Mouse (Mus musculus) urinary bladder, postnatal 10 days (tissue): ENCODE measurements at regions not wholly inside any gene's neighbourhood (a gene's known extent, or its start where the extent isn't known, plus 50 kb on each side); places are given as distances from the start of the nearest gene placed in this dataset.

Experiments used
- DNase-seq: peaks from one replicate; pipeline ENCODE4 v3.0.0; 2022; ENCODE audit warnings: low spot score

DNA sequence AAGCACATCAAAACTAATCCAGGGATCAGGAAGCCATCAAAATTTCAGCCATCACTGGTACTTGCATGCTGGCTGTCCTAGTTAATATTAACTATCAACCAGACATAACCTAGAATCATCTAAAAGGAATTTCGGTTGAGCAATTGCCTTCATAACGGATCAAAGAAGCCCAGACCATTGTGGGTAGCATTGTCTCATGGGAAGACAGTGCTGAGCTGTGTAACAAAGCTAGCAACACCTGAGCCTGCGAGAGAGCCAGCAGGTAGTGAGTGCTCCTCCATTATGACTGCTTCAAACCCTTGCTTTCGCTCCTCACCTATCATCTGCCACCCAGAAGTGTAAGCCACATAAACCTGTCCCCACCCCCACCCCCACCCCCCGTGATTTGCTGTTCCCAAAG lies 169.6 kb upstream of the Fat1 start:
- no peak for DNase-seq

DNA sequence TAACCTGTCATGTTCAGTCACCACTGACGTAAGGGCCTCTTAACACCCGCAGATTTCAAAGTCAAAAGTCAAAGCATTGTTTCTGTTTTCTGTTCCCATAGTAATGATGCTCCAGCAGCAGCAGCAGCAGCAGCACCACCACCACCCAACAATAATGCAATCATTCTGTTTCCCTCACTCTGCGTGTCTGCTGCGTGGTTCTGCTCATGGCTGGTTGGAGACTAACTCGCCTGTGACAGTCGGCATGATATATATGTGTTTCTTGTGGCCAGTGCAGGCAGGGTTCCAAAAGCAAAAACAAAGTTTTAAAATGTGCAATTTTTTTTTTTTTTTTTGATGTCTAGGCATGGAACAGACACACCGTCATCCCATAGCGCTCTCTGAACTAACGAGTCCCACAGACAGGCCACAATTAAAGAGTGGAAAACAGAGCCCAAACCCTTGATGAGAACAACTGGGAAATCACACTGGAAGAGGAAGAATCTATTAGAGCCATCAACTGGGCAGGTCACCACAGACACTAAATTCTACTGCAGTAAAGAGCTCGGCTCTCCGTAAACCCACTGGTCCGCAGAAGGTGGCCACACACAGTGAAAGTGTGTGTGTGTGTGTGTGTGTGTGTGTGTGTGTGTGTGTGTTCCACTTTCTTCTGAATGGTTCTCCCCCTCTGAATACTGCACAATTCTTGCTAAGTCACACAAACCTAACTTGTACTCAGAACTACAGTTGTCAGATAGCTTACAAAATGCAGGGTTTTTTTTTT lies 169.0 kb upstream of the Fat1 start:
- no peak for DNase-seq

DNA sequence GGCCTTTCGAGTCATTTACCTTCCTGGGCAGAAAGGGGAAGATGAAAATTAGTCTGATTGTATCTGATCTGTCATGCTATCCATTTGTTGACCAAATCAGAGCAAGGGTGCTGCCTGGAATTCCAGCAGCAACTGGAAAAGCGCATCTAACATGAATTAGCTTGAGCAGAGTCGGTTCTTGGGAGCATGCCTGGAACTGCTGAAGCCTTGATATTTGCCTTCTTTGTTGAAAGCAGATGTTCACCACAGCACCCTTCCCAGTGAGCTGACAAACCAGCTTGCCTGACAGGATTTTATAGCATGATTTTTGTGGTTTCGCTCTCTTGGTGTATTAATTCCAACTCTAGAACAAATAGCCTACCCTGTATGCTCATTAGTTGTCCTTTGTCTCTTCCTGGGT lies 168.0 kb upstream of the Fat1 start:
- no peak for DNase-seq

DNA sequence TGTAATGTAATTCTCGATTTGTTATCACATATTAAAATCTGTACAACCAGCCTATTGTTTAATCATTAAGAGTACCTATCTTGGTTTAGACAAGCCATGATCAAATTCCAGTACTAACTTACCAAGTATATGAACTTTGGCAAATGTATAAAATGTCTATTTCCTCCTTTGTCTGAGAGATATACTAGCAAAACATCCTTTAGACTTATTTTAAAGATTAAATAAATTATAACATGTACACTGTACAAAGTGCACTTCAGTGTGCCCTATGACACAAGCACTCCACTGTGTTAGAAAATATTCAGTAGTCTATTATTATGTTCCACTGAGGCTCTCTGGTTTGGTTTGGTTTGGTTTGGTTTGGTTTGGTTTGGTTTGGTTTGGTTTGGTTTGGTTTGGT lies 156.0 kb upstream of the Fat1 start:
- no peak for DNase-seq

DNA sequence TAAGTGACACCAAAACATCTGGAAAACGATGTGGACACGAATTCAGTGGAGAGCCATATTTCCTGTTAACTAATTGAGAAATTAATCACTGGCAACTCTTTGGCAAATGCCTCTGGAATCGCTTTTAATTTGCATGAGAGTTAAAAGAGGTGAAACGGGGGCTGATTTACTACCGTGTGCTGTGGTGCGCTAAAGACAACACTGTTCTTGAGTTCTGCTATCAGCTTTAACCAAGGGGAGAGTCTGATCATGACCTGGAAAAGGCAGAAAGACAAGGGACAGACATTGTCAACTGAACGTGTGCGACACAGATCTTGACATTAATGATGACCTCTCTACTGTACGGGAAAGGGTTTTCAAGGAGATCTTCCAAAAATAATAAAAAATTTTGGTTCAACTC lies 152.8 kb upstream of the Fat1 start:
- DNase-seq = no peak

DNA sequence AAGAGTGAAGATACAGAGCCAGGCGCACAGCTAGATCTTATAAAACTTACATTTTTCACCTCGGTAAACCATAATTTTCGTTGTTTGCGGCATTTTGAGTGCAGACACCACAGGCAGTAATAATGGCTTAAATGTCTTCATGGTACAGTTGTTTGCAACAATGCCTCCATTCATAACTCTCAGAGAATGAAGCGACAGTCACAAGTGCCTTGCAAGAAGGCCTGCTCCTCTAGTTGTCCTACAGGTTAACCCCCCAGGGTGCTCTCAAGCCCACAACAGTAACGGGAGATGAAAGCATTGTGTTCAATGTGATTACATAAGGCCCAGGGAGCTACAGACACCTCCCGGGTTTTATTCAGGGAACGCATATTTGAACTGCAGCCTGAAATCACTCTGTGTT lies 150.1 kb upstream of the Fat1 start:
- no peak for DNase-seq

DNA sequence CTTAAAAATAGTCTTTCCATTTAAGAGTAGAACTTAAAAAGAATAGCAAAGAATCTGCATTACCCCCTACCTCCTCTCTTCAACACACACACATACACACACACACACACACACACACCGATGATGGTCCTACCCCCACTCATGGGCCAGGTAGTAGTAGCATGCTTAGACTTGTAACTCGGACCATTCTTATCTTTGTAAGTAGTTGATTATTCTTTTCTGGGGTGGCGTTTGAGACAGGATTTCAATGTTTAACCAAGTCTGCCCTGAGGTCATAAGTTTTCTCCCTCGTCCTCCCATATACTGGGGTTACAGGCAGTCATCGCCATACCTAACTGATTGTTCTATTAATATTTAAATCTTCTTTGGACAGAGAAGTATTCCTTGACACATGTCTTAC lies 148.5 kb upstream of the Fat1 start:
- no peak for DNase-seq

DNA sequence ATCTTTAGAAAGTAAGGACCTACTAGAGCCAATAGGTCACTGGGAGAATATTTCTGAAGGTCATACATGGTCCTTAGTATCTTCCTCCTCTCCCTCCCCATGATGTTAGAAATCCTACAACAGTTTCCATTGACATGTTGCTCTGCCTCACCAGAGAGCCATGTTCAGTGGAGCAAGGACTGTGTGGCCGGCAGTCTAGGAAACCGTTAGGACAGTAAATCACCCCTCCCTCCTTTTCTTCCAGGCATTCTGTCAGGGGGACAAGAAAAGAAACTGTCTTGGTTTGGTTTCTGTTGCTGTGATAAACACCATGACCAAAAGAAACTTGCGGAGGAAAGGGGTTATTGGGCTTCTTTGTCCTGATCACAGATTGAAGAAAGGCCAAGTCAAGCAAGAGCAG lies 147.0 kb upstream of the Fat1 start:
- DNase-seq = no peak

DNA sequence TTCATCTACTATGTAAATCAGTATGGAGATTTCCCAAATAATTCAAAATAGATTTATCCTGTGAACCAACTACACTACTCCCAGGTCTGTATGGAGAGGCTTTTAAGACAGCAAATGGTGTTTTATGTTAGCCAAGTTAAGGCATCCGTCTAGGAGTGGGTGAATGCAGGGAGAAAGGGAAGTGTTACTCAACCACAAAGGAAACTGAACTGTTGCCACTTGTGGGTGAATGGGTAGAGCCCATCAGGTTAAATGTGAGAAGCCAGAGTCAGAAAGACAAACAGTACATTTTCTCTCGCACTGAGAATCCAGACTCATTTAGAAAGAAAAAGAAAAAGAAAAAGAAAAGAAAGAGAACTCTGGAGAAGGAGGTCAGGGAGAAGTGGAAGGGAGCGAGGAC lies 135.7 kb upstream of the Fat1 start:
- no peak for DNase-seq

DNA sequence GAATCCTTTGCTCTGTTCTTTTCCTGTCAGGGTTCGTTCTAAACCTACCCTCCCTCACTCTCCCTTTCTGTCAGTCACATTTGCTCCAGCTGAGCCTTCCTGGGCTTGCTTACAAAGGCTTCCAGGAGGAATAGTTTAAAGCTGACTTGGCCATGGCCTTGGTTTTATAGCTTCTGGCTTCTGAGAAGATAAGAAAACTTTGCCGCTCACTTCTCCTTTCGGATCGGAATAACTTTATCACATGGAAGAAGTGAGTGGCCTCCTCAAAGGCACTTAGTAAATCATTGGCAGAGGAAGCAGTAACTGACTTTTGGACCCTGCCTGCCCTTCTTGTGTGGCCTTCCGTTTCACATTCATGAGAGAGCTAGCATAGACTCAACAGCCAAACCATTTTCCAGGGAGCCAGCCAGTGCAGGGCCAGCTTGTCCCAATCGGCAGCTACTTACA lies 134.4 kb upstream of the Fat1 start:
- no peak for DNase-seq

DNA sequence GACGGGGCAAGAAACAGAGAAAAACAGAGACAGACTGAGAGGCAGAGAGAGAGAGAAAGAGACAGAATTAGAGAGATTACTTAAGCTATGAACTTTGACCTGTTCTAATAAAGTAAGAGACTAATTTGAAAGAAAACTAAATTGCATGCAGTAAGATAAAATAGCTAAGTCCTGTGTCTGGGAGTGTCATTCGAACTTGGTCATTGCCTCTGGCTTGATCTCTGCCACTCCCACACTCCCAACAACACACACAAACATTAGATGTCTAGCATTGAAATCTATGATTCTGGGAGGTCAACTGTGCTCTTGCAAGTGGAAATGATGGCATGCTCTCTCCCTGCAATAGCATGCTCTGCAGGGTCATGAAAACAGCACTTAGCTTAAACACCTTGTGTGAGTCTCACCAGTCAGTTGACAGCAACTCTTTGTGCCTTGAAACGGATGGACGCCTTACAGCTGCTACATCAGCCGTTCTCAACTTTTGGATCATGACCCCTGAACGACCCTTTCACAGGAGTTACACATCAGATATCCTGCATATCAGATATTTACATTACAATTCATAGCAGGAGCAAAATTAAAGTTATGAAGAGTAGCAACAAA lies 133.5 kb upstream of the Fat1 start:
- no peak for DNase-seq

DNA sequence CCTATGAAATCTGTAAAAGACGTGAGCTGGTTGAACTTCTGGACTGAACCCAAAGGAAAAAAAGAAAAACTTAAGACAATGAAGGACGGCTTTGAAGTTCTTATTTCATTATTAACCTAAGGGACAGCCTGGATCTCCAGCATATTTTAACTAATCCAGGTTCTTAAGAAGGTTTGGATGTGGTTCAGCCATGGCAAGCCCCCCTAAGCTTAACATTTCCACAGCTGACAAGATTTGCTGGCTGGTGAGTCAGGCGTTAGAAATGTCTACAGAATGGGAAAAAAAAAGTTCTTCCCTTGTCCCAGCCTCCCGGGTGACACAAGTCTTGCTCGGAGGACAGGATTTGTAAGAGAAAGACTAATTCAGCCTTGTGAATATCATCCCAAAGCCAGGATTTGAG lies 132.9 kb upstream of the Fat1 start:
- DNase-seq = no peak

DNA sequence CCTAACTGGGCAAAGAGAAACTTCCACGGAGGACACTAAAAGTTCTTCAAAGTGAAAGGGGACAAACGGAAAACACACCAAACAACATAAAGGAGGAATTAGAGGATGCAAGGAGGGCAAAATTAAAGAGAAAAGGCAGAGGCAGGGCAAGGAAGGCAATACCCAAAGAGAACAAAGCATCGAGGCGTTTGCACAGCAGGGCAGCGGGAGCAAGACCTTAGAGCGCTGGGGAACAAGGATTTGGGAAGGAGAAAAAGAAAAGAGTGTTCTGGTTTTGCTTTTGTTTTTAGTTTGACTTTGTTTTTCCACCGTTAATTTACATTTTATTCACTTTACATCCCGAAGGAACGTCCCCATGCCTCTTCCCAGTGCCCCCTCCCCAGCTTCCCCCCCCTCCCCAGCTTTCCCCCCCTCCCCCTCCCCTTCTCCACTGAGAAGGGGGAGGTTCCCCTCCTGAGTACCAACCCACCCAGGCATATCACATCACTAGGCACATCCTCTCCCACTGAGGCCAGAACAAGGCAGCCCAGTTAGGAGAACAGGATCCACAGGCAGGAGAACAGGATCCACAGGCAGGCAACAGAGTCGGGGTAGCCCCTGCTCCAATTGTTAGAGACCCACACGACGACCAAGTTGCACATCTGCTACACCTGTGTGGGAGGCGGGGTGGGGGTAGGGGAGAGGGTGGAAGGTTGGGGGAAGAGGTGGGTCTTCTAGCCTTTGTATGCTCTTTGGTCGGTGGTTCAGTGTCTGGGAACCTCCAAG lies 130.7 kb upstream of the Fat1 start:
- DNase-seq = no peak

DNA sequence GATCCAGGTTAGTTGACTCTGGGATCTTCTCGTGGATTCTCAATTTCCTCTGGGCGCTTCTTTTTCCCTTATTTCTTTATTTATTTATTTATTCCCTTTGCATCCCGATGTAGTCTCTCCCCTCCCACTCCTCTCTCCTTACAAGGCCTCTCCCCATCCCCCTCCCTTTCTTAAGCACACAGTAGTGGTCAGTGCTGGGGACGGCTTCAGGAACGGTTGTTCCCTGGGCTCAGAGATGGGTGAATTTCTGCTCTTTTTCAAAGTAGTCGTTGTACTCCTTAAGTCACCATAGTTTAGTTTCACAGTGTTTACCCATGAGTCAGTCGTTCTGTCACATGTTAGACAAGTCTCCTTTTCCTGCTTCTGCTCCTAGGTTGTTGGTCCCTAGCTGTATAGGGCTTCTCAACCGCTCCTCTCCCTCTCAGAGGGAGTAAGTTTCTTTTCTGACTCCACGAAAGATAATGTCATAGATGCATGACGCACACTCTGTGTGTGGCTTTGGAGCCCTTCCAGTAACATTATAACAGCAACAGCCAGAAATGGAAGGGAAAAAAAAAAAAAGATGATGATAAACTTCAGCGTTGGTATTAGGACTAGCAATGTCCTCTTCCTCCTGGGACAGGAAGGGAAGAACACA lies 129.9 kb upstream of the Fat1 start:
- no peak for DNase-seq

DNA sequence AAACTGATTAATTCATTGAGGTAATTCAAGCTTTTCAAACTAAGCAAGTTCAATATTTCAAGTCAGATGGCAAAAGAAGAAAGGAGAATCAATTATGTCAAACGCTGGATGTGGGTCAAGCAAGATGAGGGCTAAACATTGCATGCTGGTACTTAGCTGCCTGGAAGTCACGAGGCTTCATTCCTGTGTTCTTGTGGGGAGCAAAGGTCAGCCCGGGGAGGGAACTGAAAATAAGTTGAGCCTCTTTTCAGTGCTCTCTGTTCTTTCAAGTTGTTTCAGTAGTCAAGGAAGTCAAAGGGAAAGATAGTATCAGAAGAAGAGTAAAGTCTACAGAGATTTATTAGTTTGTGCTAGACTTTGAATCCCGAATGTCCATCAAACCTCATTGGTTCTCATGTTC lies 122.9 kb upstream of the Fat1 start:
- DNase-seq = no peak

DNA sequence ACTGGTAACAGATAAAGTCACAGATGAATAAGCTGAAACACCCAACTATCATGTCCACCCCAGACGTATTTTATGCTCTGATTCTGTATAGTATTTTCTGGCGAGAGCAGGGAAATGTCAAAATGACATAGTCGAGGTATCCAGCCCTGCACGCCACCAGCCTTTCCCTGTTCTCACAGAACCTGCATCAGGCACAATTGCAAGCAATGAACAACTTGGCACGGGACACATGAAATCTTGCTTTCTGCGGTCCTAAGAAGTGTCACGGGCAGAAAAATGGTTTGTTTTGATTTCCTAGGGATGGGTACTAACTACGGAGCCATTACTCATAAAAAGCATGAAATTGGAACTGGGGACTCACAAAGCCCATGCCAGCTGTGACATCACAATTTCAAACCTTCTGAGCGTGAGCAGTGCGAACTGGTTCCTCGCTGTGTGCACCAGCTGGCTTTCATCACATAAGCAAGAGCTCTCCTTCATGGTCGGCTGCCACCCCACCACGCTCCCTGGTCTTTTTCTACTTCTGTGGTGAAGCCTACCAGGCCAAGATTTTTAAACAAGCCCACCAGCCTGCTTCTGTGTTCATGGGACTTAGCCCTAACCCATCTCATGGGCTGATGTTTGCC lies 117.6 kb upstream of the Fat1 start:
- DNase-seq = no peak

DNA sequence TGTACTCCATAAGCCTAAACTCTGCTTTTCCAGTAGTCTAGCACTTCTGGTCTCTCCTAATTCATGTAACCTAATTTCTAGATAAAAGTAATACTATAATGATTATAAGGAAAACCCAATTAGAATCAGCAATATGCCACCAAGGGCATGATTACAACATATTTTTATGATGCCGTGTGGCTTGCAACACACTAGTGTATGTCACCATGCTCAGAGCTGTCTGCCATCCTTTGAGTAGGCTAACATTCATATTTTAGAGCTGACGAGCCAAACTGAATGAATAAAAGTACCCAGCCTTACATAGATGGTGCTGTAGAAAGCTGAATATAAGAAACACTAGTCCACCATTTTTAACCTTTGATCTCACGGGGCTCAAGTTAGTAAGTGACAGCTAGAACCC lies 116.0 kb upstream of the Fat1 start:
- DNase-seq = no peak

DNA sequence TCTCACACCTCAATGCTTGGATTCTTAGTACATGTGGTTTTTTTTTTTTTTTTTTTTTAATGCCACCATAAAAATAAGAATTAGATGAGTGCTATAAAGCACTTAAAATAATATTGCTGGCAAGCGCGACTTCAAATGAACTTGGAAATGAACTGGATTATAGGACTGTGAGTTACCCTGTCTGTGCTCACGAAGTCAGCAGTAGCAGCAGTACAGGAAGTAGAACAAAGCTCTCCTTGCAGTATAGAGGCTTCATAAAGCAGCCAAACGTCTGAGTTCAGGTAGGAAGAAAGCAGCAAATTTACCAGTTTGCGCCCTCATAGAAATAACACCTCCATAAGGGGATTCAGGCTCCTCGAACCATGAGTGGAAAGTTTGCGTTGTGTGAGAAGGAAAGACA lies 115.6 kb upstream of the Fat1 start:
- DNase-seq = no peak

DNA sequence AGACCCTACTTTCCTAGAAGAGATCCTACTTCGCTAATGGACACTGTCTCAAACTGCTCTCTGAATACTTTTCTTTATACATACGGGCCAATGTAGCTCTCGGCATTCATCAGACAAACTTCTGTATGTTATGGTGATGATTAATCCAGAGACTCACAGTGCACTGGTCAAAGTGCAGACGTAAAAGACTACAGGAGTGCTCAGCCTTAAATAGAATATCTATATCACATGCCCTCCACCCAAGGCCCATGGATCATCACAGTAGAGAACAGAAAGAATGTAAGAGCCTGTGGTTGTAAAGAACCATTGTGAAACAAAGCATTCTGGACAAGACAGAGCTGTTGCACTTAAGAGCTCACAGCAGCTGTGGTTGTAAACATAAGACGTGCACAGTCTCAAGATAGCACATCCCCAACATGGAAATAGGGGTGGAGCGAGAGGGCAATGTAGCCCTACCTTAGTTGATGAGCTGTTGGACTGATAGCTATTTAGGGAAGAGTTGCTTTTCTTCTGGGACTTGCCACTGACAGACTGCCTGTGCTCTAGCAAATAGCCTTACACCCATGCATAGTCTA lies 110.0 kb upstream of the Fat1 start:
- DNase-seq = no peak

DNA sequence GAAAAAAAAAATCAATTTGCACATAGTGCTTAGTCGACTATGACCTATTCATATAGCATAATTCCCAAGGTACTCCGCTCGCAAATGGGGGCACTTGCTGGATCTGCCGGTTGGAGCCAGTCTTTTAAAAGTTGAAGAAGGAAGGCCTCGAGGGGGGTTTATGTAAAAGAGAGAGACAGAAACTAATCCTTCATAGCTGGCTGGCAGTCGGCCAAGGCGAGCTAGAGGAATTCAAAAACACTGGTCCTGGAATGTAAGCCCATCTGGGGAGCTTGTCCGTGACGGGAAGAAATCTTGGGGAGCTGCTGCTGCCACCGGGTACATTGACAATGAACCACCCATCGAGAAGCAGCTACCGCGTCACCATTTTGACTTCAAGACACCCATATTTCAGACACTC lies 108.3 kb upstream of the Fat1 start:
- DNase-seq = peak; percentile 17

DNA sequence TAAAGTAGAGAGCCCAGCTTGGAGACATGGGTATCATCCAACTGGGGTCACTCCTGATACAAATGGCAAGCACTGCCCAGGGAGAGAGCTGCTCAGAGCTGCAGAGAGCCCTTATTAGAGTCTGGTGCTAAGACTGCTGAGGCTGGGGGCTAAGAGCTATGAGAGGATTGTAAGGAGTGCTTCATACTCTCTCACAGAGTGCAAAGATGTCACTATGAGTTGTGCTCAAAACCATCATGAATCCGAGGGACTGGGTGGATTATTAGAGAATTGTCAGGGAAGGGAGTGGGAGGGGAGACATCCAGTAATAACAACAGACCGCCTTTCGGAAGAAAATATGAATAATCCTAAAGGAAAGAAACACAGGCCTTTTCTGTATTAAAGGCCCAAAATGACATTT lies 107.2 kb upstream of the Fat1 start:
- no peak for DNase-seq

DNA sequence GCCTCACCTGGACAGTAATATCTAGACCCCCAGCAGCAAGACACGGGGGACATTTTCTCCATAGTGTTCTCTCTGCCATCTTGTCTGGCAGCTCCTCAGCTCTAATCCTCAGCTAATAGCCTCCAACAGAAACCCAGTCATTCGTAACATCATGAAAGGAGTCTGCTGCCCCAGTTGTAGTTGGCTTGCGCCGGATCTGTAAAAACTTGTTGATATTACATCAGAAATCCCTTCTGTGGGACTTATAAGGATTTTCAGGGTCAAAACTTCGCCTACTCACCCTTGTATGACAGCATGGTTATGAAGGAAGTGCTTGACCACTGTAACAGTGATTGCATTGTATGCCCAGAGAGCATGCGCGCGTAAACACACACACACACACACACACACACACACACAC lies 96.8 kb upstream of the Fat1 start:
- no peak for DNase-seq
